Mouse (Mus musculus) cerebellum, adult 11 months (tissue): Measurements from ENCODE around the gene Cby1.
"Not testable (repeated sequence)": the region's sequence is repeated elsewhere in the genome, so short reads cannot be mapped to it uniquely, and the experiment has no call there.

Experiments
- DNase-seq: peaks from one replicate; pipeline ENCODE4 v3.0.0; 2022

Gene Cby1

DNA sequence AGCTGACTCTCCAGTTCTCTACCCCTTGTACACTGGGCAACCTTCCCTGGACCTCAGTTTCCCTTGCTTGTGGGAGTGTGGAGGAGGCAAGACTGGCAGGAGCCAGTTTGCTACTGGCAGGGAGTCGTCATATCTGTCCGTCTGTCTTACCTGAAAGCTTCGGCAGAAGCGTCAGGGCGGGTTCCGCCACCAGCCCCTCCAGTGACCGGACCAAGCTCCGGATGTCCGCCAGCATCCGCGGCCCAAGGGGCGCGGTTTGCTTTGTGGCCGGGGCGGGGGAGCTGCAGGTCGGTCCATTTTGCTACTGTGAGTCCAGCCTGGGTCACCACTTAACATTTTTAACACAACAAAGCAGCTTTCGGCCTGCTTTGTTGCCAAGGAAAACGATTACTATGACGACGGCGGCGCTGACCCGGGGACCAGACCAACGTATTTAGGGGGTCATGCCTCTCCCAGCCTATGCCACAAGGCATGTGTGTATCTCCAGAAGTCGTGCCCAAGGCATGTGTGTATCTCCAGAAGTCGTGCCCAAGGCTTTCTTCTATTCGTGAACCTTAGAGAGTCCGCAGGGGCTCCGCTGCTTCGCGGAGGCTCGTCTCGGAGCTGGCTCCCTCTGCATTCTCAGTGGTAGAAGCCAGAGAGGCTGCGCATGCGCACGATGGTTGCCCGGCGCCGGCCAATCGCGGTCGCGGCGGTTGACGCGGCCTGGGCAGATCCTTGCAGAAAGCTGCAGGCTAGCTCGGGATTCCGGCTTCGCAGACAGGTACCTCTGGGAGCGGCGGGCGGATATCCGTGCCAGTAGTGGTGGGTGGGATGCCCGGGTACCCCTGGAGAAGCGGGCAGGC is at the start of gene Cby1, which contains the start of gene Fam227a:
Gene Cby1, plus strand, starts transcription at position 669 of the 845 bp plus-strand sequence.
Gene Fam227a, minus strand, starts transcription at position 426 of the 845 bp plus-strand sequence.
- peak; percentile 94 for DNase-seq

DNA sequence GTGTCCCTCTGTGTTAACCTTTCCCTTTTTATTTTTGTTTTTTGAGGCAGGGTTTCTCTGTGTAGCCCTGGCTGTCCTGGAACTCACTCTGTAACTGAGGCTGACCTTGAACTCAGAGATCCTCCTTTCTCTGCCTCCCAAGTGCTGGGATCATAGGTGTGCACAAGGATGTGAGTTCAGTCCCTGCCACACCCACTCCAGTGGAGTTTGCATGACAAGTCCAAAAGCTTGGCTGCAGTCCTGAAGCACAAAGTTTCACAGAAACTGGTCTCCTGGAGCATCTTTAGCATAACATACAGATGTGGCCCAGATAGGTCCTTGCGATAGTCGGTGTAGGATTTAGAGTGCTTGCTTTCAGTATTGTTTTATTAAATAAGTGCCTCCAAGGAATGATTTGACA is 49.8 kb upstream of the Cby1 start:
- no peak for DNase-seq

DNA sequence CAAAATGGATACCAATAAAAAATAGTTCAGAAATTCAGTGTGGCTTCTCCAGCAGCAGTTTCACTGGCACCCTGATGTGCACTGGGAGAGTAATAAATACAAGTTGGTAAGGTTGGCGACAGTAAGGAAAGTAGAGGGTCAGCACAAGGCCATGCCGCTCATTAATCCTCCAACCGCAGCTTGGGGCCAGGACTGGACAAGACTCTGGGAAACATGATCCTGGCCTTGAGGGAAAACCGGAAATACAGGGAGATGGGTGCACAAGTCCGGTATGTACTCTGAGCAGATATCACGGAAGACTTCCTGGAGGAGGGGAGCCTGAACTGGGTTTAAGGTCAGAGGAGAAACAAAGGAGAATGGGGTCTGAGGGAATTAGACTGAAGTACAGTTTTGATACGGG is 43.5 kb upstream of the Cby1 start:
- no peak for DNase-seq

DNA sequence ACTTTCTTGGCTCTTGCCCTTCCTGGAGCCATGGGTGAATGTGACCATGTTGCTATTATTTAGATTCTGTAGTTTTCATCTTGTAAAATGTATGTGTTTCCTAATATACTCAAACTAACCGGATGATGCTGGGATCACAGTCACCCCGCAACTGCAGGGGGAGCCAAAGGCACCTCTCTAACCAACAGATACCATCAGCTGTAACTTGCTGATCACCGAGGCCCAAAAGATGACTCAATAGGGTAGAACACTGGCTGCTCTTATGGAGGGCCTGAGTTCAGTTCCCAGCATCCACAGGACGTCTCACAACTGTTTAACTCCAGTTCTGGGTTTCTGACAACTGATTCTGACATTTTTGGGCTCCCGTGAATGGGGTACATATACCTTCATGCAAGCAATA is 42.3 kb upstream of the Cby1 start:
- no peak for DNase-seq

DNA sequence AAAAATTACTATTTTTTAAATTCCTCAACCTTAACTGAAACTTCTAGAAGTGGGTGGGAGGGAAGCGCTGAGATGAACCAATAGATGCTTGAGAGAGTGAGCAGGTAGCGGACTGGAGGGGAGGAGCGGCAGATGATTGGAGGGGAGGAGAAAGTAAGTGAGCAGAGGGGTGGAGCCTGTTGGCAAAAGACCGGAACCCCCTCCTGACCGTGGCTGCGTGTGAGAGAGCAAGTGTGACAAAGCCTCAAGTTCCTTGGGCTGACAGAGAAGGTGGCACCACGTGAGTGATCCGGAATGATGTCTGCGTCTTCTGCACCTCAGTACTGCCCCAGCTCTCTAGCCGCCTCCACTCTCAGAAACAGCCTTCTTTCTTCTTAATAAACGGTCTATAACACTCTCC is 41.9 kb upstream of the Cby1 start:
- no peak for DNase-seq

DNA sequence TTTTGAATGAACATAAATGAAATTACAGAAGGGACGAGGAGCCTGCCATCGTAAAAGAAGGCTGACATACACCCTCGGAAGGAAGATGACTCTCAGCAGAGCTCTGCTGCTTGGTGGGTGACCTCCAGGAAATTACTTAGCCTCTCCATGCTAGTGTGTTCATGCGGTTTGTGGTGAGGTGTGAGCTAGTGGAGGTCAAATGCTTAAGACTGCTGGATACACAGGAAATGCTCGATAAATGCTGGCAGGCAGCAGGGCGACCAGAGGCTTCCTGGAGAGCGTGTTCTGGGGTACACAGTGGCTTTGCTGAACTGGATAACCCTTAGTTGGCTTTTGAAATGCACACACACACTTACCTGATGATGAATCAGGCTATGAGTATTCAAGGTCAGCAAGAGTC is 40.5 kb upstream of the Cby1 start:
- DNase-seq, result no peak

DNA sequence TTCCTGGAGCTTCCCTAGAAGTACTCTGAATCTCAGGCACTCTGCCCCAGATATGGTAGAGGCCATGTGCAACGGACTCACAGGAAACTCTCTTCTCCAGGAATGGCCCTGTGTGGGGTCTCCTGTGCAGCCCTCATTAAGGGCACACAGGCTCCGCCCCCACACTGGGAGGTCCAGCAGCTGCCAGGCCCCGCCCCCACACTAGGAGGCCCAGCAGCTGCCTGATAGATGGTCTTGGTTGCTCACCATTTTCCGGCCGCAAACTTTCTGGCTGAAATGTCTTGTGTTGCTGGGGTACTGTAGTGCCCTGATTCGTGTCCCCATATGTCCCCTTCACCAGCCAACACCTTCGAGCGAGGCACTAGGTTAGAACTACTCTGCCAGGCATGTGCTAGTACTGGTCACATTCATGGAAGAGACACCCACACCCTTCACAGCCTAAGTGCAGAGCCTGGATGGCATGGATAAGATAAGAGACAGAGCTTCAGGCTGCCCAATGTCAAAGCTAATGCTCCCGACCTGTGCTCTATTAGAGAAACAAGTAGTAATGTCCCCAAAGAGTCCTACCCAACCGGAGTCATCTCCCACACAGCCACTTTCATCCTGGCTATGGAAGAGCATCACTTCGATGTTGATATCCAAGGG is 39.1 kb upstream of the Cby1 start:
- DNase-seq, result no peak

DNA sequence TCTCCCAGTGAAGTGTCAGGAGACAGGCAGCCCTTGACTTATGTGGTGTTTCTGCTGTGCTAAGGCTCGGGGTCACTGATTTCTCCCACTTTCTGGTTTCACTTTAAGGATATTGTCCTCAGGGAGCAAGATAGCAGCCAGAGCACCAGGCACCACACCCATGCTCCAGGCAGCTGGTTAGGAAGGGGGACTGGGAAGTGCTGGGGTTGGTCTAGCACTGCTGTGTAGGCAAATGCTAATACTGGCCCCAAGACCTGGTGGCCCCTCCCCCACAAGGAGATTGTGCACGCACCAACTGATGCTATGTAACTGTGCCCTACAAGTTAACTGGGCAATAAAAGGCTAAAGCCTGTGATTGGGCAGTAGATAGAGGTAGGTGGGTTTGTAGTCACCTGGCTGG is 28.5 kb upstream of the Cby1 start:
- DNase-seq, result no peak

DNA sequence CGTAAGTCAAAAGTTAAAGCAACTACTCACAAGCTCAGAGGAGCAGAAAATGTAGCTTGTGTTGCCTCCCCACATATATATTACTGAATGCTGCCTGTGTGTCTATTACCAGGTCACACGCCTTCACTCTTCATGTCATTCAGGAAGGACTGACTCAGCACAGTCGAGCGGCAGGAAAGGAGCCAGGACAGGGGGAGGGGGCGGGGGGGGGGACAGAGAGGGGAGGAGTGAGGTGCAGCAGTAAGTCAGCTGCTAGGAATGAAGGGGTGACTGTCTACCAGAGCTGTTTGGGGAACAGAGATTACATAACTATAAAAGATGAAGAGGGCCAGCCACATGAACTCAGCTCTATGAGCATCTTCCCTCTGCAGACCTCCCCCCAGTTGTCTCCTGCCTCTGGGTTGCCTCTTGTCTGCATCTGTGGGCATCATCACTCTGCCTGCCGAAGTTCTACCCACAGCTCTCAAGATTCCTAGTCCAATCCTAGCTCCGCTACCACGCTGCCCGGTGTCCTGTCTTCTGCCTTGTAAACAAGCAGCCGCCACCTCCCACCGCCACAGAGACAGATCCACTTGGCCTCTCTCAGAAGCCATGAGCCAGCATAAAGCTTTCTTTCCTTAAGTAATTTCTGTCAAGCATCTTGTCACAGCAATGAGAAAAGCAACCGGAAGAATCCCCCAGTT is 17.7 kb upstream of the Cby1 start:
- DNase-seq, result no peak

DNA sequence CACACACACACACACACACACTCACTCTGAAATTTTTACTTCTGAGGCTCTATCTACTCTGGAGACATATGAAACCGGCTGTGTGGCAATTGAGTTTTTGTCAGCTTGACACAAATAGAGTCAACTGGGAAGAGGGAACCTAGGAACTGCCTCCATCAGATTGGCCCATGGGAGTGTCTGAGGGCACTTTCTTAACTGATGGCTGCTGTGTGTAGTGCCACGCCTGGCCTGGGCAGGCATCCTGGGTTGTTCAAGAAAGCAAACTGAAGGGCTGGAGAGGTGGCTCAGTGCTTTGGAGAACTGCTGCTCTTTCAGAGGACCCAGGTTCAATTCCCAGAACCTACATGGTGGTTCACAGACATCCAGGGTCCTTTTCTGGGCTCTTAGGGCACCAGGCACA is 13.5 kb upstream of the Cby1 start:
- no peak for DNase-seq

DNA sequence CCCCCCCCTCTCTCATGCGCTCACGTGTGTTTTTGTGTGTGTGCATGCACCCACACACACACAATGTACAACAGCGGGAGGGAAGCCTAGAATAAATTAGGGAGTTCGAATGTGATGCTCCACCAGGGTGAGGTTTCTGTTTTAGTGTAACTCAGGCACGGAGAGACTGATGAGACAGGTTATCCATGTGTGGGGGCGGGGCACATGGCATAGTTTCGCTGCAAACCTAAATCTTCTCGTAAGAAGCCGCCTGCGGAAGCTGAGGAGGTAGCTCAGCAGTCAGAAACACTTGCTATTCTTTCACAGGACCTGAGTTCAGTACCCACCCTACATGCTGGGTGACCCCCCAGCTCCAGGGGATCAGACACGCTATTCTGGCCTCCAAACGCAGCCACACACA is 10.9 kb upstream of the Cby1 start:
- DNase-seq, result no peak

DNA sequence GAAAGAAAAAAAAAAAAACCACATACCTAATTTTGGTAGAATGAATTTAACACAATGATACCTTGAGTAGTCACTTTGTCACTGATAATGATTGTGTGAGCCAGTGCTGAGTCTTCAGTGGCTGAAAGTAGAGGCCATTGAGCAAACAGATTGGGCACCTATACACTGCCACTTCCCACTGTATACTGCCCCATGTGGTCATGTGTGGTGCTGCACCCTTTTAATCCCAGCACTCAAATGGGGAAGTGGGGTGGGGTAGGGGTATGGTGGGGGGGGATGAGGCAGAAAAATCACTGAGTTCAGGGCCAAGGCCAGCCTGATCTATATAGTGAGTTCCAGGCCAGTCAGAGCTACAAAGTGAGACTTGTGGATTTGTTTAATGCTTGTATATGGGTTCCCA is 8.4 kb upstream of the Cby1 start:
- DNase-seq, result no peak

DNA sequence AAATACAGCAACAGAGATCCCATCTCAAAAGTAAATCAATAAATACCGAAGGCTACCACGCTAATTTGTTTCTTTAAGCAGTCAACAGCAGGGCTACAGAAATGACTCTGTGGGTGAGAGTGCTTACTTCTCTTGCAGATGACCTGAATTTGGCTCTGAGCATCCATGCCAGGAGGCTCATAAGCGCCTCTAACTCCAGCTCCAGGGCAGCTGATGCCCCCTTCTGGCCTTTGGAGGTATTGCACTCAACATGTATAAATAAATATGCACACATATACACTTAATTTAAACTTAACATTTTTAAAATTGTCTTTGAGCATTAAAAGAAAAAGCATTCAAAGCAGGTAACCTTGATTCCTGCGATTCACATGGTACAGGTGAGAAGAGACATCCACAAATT is 7.5 kb upstream of the Cby1 start:
- no peak for DNase-seq

DNA sequence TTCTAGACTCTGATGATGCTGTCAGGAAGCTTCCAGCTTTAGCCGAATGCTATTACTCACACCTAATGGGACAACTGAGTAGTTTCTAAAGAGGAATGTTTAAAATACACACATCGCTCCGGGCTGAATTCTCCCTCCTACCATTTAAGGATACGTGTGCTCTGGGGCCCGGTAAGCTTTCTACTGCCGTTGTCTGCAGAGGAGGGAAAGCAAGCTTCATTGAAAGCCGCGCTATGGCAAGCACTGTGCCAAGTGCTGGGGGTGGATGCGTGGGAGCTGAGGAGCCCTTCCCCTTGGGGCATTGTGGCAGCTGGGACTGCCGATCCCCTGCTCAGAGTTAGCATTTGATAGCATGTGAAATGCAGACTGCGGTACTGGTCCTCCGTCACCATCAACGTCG is 2.5 kb upstream of the Cby1 start:
- no peak for DNase-seq

DNA sequence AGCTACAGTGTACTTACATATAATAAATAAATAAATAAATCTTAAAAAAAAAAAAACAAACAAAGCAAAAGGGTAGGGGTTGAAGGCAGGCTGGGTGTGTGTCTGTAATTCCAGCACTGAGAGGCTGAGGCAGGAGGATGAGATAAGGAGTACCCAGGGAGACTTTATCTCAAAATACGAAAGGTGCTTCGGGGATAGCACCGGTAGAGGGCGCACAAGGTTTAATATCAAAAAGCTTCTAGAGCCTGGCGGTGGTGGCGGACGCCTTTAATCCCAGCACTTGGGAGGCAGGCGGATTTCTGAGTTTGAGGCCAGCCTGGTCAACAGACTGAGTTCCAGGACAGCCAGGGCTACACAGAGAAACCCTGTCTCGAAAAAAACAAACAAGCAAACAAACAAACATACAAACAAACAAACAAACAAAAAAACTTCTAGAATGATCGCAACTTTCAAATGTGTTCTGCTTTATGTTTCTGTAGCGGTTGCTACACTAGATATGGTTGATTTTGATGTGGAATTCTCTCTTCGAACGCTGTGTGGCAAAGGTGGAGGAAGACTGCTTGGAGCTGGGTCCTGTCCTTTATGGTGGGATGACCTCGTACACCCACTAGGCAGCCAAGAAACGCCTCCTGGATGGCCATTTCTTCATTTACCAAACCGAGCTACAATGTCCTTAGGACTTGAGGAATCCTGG is 1.0 kb upstream of the Cby1 start:
- peak; percentile 84 for DNase-seq

DNA sequence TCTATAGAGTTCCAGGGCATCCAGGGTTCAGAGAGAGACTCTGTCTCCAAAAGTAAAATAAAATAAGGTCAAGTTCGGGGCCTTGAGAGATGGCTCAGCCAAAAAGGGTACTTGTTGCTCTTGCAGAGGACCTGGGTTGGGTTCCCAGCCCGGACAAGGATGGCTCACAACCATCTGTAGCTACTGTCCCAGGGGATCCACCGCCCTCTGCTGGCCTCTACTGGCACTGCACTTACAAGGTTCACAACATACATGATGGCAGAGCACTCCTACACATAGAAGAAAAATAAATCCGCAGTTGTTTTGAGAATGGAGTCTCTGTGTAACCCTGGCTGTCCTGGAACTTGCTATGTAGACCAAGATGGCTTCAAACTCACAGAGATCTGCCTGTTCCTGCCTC is 2.9 kb downstream of the Cby1 start:
- DNase-seq, result no peak

DNA sequence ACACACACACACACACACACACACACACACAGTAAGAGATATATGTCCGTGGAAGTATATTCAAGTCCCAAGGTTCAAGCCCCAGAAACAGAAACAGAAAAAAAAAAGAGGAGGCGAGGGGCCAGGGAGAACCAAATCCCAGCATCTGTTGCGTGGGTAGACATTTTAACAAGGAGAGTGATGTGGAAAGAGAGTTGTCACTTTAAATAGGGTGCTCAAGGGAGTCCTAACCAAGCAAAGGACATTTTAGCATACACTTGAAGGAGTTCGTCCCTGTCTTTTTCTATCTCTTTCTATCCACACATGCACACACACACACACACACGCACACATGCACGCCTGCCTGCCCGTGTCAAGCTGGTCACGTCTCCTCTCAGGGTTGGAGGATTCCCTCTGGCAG is 5.7 kb downstream of the Cby1 start:
- no peak for DNase-seq

DNA sequence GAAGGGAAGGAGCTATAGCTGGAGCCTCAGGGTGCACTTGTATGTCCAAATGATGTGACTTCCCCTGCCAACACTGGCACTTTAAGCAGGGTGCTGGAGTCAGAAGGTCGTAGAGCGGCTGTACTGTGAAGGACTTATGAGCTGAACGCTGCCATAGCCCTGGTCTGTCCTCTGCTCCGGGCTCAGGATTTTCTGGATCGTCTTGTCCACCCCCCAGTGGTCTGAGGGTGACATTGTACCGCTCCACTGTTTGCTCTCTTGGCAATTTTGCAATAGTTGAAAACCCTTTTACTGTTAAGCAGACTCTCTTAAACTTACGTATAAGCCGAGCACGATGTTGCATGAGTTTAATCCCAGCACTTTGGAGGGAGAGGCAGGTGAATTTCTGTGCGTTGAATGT is 10.2 kb downstream of the Cby1 start:
- no peak for DNase-seq

DNA sequence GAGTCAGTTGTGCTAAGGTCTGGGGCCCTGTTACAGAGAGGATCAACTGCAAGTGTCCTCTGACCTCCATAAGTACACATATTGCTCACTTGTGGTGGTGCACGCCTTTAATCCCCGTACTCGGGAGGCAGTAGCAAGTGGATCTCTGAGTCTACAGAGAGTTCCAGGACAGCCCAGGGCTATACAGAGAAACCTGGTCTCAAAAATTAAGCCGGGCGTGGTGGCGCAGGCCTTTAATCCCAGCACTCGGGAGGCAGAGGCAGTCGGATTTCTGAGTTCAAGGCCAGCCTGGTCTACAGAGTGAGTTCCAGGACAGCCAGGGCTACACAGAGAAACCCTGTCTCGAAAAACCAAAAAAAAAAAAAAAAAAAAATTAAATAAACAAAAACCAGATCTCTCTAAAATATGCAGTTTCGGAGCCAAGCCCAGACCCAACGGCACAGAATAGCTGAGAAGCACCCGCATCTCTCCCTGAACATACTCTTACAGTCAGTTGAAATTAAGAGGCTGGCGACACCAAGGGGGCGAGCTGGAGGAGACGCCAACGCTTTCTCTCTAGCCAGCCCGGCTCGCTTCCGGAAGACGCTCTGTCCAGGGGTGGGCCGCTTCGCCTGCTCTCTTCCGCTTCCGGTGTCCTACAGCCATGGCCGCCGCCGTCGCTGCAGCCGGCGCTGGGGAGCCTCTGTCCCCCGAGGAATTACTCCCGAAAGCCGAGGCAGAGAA is 11.4 kb downstream of the Cby1 start, which contains the start of gene Tomm22:
Gene Tomm22, plus strand, starts transcription at position 613 of the 723 bp plus-strand sequence.
- peak; percentile 85 for DNase-seq

DNA sequence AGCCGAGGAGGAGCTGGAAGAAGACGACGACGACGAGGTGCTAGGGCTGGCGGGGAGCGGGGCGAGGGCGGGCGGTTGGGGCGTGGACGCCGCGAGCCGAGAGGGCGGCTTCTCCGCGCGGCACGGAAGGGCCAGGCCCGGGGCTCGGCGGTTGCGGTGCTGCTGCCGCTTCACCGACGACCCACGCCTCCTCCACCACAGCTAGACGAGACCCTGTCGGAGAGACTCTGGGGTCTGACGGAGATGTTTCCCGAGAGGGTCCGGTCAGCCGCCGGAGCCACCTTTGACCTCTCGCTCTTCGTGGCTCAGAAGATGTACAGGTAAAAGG is 11.9 kb downstream of the Cby1 start:
- DNase-seq, result no peak

DNA sequence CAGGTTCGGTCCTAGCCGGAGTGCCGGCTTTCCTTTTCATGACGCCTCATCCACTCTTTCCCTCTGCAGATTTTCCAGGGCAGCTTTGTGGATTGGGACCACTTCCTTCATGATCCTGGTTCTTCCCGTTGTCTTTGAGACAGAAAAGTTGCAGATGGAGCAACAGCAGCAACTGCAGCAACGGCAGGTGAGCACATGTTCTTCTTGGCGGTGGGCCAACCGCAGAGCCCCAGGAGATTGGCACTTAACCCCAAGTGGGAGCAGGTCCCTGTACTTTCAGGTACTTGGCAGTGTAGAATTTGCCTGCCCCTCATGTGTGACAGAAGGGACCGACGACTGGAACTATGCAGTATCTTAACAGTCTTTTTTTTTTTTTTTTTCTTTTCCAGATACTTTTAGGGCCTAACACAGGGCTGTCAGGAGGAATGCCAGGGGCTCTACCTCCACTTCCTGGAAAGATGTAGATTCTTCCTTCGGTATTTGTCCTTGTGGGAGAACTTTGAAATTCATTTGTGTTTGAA is 12.9 kb downstream of the Cby1 start:
- not testable (repeated sequence) for DNase-seq

DNA sequence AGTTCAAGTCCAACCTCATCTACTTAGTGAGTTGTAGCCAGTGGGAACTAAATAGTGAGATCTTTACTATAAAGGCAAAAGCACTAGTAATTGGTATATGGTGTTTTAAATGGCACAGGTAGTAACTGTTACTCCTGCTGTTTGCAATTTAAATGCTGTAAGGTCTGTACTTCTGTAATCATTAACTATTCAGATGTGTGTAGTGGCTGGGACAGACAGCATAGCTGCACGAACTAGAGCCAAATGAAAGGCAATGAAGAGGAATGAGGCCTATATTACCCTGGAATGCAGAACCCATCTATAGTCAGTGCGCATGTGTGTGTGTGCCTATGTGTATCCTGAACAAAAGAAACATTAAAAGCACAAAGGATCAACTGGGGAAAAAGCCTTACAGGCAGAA is 18.9 kb downstream of the Cby1 start:
- DNase-seq, result no peak

DNA sequence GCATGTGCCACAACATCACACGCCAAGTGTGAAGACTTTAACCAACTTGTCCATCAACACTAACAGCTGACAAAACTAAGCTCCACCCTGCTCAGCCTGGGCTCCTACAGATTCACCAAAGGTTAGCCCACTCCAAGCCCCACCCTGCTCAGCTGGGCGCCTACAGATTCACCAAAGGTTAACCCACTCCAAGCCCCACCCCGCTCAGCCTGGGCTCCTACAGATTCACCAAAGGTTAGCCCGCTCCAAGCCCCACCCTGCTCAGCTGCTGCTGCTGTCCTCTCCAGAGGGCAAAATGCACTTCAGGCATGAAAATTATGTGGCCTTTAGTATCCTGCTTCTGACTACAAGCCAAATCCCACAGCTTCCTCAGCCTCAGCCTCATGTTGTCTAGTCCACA is 23.0 kb downstream of the Cby1 start:
- DNase-seq, result no peak
